Mouse (Mus musculus) kidney, postnatal 4 days (tissue): ENCODE measurements at regions not wholly inside any gene's neighbourhood (a gene's known extent, or its start where the extent isn't known, plus 50 kb on each side); places are given as distances from the start of the nearest gene placed in this dataset.
"Not testable (repeated sequence)": the region's sequence is repeated elsewhere in the genome, so short reads cannot be mapped to it uniquely, and the experiment has no call there.

Experiments used
- DNase-seq, 2 experiments: peaks; one replicate each; pipeline ENCODE4 v3.0.0; 2021; ENCODE audit warnings: mixed read lengths in 2 of 2

DNA sequence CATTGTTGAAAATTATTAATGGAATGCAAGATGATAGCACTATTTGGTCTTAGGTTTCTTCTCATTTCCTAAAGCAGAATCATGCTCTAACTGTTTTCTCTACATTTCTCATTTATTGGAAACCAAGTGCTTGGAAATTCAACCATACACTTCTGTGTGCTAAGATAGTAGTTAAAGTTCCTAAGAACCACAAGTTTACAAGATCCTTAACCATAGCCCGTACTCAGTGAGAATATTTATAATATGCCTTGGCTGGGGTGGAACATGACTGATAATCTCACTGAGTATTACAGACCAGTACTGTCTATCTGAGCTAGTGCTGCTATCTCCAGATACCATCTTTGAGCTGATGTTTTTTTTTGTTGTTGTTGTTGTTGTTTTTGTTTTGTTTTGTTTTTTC is 236.9 kb upstream of the Tmem196 start:
- DNase-seq = not testable (repeated sequence)

DNA sequence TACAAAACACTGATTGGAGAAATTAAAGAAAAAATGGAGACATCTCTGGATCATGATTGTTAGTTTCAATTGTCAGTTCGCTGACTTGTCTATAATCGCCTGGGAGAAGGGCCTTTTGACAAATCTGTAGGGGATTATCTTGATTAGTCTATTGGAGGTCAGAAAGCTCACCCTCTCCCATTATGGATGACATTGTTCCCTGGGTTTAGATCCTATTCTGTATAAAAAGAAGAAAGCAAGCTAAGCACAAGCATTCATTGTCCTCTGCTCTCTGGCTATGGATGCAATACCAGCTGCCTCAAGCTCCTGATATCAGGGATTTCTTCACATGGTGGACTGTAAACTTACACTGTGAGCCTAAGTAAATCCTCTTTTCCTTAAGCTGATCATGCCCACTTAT is 214.8 kb upstream of the Tmem196 start:
- no peak for DNase-seq

DNA sequence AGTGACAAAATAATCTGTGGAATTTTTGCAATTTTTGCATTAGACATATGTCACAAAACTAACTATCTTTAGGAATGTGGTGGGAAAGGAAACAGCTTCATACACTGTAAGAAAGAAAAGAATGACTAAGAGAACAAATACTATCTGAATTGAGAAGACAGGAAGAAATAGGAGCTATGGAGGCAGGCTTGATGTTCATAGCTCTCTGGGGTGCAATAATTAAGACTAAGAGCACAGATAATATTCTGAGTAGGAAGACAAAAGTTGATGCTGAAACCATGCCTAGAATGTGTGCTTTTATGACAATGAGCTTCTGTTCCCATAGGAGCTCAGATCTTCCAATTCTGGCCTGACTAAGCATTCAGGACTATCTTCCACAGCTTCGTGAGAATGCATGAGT is 183.0 kb upstream of the Tmem196 start:
- no peak for DNase-seq

DNA sequence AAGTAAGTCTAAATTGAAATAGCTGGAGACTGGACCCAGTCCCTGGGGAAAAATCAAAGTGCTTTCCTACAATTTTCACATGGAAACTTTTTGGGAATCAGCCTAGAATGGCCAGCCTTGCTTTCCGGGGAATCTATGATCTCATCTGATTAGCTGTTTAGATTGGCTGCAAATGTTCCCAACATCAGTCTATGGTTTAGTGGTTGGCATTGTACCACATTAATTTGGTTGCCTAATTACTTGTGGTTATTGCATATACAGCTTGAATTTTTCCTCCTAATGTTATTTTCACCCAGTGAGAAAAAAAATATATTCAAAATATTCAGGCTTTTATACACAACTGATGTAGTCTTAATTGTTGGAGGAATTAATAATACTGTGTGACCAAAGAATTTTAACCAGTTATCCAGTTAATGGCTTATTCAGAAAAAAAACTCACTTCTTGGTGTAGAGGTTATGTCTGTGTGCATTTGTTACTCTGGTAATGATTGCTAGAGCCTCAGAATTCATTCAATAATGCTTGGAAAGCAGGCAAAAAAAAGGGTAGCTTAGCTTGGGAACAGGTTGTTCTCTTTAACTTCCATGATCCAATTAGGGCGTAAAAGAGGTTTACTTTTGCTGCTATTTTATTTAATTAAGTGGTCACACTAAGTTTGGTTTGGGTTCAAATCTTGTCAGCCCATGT is 182.2 kb upstream of the Tmem196 start:
- DNase-seq = no peak

DNA sequence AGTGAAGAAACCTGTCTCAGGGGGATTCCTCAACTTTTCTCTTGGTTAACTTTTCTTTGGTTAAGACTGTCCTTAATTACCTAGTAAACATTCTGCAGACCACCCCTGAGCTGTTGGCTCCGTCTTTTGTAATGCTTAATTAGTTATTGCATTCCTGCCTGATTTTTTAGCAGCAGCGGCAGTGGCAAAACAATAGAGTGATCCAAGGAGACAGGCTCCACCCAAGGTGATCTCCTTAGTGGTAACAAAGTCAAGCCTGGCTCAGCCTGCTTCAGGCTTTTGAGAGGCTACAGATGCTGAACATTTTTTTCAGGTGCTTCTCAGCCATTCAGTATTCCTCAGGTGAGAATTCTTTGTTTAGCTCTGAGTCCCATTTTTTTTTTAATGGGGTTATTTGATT is 168.1 kb upstream of the Tmem196 start:
- DNase-seq = no peak

DNA sequence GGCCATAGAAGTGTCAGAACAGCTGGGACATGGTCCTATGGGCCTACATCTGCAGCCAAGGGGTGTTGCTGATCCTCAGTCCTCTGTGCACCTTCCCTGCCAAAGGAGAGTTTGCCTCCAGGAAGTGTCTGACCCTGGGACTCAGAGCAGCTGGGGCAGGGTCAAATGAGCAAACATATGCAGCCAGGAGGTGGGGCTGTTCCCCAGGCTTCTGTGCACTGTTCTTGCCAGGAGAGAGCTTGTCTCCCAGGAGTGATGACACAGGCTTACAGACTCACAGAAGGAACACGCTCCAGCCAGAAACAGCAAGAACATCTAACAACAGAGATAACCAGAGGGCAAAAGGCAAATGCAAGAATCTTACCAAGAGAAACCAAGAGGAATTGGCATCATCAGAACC is 137.9 kb upstream of the Tmem196 start:
- peak in 1 of 2 experiments; percentile 1 for DNase-seq

DNA sequence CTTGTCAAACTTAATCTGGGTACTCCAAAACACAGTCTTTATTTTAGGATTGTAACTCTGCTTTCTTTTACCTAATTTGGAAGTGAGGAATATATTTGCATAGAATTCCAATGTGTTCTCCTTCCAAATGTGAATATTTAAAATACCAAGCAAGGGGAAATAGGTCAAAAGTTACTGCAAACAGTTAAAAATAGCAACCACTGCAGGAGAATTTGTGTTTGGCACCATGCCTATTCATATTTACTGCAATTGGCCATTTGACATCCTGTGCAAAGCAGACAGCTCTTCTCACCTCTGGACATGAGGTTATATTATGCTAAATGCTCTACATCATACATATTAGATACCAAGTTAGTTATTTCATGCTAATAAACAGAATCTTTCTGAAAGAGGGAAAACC is 129.4 kb upstream of the Tmem196 start:
- no peak for DNase-seq

DNA sequence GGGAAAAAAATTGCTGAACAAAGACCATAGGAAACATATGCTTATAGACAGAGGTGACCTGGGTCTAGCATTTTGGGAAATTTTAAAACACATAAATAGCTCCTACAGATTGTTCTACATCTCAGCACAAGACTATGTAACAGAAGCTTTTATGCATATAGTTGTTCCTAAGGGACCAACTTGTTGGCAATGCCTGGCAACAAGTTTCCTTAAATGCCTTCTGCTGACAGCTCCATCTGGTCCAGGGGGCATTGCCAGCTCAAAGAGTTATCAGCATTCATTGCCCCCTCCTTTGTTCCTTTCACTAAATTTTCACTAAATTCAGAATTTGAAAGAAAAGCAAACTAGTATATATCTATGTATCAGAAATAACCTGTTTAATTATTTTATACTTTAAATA is 106.5 kb upstream of the Tmem196 start:
- no peak for DNase-seq

DNA sequence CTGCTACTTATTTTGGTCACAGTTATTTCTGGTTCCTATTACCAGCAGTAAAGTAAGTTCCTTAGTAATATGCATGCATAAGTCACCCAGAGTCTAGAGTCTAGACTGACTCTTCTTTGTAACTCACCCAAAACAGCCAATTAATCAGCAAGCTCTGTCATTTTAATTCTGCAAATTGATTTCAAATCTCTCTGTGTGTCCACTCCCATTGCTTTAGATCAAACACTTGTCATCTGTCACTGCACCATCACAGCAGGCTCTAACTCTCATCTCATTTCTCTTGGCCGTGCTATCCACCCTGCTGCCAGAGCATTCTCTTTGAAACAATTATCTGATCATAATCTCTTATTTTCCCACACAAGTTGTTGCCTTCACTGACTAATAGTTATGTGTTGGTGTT is 63.9 kb upstream of the Tmem196 start:
- no peak for DNase-seq

DNA sequence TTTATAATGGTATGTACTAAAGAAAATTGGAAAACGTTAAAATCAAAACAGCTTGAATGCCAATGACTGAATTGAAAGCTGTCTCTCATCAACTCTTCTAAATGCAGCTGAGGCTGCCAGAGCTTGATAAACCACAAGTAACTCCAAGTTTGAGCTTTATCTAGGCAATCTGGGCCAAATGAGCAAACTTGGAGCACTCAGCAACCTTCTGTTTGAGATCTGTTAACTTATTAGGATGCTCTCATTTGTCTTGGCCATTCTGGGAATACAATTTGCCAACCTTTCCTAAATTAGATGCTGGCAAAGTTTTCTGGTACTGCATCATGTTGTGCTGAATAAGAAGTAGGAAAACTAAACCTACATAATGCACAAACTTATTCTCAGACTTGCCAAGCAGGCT is 55.6 kb upstream of the Tmem196 start:
- no peak for DNase-seq
